Mouse (Mus musculus): ENCODE measurements around the gene Pakap.

DNA sequence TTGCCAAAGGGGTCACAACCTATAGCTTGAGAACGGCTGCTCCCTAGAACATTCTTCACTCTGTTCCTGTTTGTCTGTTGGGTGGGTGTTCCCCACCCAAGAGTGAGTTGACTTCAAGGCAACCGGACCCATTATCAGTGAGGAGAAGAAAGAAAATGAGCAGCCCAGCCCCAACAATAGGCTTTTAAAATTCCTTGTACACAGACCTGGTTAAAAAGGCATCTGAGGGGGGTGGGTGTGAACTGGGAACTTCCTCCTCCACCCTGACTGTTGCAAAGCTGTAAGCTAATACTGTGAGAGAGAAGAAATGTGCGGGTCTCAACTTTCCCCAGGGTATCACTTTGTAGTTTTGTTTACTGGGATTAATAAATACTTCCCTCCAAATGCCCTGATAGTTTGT lies 226.6 kb downstream of the Pakap start:
- no peak for TF ChIP-seq CTCF (IDR thresholded peaks at IDR 0.05; ENCODE audit: insufficient read depth, low read depth, low read length)
- TF ChIP-seq POLR2A (IDR thresholded peaks at IDR 0.05; ENCODE audit: insufficient read depth, low read depth, low read length), result no peak
